Mouse (Mus musculus) brain, embryonic 14.5 days (tissue): ENCODE measurements around the gene Pcyt1a.

ENCODE experiments used
- CTCF ChIP-seq: fragments of 200-500 bp; IDR thresholded peaks from 2 replicates; pipeline ENCODE4 v1.5.1; 2012; ENCODE audit warnings: inconsistent platforms, mild to moderate bottlenecking, moderate library complexity, borderline replicate concordance; ENCODE audit not compliant: insufficient read depth, insufficient read length; ENCODE audit errors: extremely low read depth
- POLR2A ChIP-seq: fragments of 200-500 bp; IDR thresholded peaks from 2 replicates; pipeline ENCODE4 v1.6.1; 2012; ENCODE audit warnings: mild to moderate bottlenecking, inconsistent platforms, borderline replicate concordance; ENCODE audit not compliant: poor library complexity, insufficient read depth, insufficient read length, severe bottlenecking; ENCODE audit errors: extremely low read depth

DNA sequence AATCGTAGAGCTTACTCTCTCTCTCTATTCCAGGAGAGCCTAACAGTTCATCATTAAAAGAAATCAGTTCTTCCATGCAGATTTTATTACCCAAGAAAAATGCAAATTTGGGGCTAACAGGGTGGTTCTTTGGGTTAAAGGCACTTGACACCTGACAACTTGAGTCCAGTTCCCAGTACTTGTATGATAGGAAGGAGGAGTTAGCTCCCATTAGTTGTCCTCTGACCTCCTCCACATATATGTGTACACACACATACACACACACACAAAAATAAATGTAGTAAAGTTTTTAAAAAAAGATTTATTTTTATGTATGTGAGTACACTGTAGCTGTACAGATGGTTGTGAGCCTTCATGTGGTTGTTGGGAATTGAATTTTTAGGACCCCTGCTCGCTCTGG is 19.4 kb downstream of the Pcyt1a start:
- TF ChIP-seq CTCF = no peak
- no peak for TF ChIP-seq POLR2A
